Mouse (Mus musculus): ENCODE measurements at regions not wholly inside any gene's neighbourhood (a gene's known extent, or its start where the extent isn't known, plus 50 kb on each side); places are given as distances from the start of the nearest gene placed in this dataset.

DNA sequence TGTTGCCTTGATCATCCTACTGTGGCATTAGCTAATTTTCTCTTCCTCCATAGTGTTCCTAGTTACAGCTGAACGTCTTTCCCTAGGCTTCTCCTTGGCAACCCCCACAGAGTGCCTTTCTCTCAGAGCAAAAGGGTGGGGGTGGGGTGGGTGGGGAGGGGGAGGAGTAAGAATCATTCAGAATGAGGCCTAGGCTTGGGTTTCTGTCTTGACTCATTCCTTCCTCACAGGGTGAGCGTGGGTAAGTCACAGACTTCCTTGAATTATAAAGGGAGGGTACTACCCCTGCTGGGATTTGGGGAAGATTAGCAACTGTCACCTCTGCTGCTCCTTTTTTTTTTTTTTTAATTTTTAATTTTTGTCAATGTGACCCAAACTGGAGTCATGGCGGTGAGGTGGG lies 114.5 kb downstream of the Dhx35 start:
- DNase-seq = no peak

DNA sequence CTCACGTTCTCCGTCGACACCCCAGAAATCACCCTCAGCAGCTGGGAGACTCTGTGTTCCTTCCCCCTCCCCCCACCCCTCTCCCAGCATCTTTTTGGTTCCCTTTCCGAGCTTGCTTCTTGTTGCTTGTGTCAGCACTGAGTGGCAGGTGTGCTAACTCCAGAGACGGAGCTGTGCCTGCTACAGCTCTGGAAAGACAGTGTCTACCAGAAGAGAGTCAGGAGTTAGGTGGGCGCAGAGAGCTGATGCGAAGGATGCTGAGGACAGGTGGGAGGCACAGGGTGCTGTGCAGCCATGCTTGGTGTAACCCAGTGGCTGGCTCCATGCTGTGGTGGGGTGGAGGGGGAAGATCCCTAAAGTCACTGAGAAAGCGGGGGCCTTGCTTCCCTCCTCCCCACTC lies 115.7 kb downstream of the Dhx35 start:
- no peak for DNase-seq

DNA sequence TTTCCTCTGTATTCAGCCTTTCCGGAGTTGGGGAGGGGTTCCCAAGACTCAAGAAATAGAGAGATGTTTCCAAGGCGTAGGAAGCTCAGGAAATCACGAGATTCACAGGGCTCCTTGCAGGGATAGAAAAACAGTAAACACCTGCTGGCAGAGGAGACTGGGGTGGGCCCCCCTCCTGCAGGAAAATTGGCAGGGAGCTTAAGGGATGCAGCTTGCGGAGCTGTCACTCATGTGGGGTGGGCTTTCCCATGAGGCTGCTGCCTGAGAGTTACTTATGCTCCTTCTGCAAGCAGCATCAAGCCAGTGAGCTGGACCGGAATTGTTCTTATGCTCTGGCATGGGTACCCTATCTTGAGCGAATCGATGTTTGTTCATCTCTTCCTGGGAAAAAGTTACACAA lies 116.6 kb downstream of the Dhx35 start:
- no peak for DNase-seq

DNA sequence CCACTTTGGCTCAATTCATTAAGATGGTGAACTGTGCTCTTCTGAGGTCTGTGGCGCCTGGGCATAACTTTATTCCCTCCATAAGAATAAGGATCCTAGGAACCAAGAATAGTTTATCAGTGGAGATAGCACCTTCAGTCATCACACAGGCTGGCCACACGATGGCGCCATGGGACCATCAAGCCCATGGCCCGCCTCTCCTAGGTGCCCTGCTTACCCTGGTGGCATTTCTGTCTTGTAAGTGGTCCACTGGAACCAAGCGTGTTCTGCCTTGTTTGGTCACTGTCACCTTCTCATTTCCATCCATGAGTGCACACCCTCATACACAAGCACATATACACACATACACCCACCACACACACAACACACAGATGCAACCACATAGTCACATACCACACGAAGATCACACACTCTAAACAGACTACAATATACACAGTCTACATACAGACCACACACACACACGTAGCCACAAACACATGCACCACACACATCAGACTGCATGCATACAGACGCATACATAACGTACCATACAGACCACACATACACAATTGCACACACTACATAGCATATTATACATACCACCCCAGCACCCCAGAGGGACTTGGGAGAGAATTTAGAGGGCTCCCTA lies 118.1 kb downstream of the Dhx35 start:
- DNase-seq = peak in 1 of 2 experiments; percentile 1

DNA sequence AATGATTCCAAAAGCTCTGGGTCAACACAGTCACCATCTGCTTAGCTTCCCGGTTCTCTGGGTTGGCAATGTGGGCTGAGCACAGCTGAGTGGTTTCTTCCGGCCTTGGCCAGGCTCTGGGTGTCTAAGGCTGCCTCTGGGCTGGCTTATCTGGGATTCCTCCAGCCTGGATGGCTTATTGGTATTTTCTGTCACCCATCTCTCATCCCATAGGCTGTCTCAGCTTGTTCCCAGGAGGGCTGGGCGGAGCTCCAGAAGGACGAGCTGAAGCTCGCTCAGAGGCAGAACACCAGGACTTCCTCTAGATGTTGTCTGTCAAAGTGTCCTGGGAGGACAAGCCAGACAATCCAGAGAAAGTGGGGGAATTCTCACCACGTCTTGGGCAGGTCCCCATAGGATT lies 122.8 kb downstream of the Dhx35 start:
- no peak for DNase-seq

DNA sequence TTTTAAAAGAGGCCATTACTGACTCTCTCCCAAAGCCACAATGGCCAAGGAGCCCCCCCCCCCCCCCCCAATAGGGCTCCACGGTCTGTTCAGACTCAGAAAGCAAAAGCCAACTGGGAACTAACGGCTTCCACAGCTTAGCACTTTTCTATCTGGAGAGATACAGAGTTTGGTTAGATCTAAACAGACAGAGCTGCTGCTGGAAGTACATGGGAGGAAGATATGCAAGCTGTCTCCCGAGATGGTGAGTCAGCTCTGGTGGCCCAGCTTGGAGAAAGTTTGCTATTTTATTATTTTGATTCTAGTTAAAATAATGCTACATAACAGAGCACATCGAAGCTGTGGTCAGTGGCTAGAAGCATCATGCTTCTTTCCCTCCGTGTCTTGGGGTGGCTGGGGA lies 123.7 kb downstream of the Dhx35 start:
- DNase-seq = no peak

DNA sequence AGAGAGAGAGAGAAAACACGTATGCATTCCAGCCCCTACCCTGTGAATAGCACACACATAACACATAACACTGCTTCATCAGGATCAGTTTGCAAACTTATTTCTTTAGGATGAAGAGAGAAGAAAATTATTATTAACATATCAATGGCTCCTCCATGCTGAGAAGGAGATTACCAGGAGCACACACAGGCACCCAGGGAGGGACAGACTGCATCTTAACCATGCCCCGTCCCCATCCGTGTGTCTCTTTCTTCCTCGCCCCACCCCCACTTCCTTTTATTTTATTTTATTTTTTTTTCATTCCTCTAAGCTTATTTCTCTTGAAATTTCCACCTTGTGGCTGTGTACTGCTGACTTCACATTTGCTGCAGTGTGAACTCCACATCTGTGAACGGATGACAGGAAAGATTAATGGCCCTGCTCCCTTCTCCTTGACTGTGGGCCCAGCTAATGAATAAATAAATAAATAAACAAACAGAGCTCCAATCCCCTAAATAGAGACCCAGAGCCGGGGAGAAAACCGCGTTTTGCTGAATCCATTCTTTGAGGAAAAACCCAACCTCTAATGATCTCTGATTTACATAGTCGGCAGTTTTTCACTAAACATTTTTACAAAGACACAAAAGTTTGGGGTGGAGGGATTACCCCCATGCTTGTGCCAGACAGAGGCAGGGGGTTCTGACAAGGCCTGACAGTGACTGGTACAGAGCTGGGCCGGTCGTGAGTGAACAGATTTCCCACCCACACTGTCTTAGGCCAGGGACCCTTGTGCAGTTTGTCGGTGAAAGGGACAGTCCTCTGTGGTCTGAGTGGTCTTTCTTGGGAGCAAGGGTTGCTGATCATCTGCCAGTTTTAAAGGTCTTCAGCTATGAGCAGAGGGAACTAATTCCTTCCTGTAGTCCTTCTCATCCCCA lies 127.0 kb downstream of the Dhx35 start:
- no peak for DNase-seq

DNA sequence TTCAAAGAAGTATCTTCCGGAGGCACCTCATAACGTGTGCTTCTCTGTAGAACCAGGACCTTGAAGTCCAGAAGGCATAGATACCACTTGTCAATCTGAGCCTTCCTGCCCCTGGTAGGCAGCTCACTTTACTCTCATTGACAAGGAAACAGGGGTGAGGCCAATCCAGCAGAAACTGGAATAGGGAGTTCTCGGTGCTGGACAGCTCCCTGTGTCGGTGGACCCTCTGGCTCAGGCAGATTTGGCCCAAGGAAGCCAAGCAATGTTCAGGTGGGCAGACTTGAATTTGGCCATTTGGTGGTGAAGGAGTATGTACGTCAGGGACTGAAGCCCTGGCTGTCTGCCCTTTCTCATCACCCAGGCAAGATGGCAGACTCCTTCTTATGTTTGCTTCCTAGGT lies 128.2 kb downstream of the Dhx35 start:
- DNase-seq = no peak

DNA sequence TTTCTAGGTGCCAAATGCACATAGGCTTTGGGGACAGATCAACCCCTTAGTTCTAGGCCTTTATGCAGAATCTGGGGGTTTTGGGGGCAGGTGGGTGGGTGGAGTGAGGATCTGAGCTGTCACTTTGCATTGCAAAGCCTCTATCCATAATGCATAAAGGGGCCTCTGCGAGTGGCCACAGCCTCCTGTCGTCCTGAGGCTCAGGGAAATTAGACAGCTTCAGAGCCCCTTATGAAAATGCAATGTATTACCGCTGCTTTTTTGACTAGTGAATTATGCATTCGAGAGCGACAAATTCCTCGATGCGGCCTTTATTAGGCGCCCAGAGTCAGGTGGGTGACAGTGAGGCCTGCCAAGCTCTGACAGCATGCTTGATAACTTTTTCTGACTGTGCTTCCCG lies 134.9 kb downstream of the Dhx35 start:
- DNase-seq = no peak

DNA sequence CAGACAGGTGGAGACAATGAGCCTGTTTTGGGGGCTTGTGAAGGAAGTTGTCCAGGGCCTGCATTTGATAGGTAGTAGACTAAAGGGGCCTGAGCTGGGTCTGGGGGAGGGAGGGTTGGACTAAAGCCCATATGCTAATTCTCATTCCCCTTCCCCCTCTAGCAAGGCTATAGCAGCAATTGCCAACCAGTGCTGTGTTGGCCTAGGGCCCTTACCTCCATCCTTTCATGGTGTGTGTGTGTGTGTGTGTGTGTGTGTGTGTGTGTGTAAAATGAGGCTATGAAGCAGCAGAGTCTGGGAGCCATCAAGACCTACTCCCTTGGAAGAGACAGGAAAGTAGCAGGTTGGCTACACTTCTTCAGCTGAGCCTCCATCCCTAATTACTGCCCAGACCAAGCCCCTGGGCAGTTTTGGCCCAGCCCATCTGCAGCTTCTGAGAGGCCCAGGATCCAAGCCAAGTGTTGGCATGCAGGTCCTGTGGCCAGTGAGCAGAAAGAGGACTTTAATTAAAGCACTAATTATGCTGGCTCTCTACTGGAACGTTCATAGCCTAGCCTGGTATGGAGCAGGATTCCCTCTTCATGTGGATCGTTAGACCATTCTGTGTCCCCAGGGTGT lies 143.4 kb downstream of the Dhx35 start:
- DNase-seq = no peak

DNA sequence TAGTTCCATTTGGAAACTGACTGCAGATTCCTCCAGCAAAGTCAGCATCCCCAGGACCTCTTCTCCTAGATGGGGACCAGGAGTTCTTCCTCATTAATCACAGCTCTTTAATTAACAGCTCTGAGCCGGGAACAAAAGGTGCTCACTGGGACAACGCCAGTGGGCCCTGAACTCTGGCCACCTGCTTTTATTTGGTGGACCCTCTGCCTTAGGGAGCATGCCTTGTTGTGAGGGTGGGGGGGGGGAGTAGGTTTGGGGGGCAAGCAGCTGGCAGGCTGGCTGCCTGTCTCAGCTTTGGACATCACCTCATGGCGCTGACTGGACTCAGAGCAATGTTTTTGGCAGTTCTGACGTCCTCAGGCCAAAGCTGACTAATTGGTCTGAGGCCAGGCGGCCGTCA lies 154.8 kb downstream of the Dhx35 start:
- no peak for DNase-seq

DNA sequence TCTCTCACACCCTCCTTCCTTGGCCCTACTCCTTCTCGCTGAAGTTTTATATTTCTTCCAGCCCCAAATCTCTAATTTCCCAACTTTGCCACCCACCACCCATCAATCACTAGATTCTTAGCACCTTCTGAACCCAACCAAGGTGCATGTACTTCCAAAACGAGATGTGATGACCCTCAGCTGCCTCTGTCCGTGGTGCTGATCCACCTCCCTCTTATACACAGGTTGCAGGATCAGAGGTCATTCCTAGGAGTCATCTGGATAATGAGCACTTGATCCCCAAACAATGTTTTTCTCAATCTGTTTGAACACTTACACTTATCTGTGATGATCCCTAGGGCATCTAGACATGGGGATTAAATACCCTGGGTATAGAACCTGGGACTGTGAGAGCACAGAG lies 156.5 kb downstream of the Dhx35 start:
- DNase-seq = no peak

DNA sequence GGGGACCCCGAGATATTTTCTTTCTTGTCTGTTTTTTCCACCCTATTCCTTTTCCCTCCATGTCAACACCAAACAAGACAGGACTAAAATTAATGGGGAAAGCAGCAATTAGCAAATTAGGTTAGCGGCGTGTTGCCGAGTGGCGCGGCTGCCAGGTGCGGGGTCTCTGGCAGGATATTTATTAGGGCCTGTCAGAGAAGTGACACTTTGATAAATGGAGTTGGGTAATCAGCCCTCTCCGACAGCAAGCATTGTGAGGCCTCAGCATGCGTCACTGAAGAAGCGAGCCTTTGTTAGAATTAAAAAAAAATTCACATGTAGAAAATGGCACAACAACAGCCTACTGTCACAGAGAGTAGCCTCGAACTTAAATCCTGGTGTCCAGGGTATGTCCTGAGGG lies 162.3 kb downstream of the Dhx35 start:
- no peak for DNase-seq

DNA sequence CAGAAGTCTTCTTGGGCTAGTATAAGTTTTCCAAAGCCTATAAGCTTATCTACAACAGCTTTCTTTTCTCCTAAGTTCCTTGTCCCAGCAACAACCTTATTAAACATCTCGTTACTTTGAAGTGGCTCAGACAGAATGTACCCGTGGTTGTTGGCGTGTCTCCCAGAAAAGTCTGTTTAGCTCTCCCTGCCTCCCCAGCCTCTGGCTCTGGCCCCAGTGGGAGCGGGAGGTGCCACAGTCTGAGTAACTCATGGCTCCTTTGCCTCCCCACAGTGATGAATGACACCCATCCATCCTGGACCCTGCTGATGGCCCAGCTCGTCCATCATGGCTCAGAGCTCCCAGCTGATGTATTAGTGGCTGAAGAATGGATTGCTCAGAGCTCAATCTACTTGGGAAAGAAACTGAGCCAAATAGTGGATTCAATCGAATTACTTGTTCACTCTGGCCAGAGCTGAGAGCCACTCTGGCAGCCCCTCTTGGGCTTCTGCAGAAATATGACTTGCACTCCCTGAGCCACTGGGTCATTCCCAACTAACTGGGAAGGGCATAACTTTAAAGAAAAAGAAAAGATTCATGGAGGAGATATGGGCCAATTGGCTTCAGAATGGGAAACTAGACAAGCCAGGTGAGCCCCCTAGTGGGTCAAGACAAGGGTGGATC lies 170.5 kb downstream of the Dhx35 start:
- peak; percentile 50 to 69 for DNase-seq

DNA sequence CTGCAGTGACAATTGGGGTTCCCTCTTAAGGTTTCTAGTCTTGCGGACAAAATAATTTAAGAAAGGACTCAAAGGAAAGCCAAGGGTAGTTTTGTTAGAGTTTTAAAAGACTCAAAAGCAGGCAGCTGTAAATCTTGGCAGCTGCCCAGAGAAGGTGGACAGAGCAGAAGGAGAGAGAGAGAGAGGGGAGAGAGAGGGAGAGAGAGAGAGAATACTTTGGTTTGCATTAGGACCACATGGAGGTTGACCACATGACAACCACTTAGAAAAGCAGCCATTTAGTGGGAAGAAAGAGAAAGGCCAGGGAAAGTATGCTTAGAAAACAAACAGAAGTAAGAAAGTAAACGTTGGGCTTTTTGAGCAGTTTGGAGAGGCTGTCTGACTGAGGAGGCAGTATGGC lies 177.6 kb downstream of the Dhx35 start:
- no peak for DNase-seq

DNA sequence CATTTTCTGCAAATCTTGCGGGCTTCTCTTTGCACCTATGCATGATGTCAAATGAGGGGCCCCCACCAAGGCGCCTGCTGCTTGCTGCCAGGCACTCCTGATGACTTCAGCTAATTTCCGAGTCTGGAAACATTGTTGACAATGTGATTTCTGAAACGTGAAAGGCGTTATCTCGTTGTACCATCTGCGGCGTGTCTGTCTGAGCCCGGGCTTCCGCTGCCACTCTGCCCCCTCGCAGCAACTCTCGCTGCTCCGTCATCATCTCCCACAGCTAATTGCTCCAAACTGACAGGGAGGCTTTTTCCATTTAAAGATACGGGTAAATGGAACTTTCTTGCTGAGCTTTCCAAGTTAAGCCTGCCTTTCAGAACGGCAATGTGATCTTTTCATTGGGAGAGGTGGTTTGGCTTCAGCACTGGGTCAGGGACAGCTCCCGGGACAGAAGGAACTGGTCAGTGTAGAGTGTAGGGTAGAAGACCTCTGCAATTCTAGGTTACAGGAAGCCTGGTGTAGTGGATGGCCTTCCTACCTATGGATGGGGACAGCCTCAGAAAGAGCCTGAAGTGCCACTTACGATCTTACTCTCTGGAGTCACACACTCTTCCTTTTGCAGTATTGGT lies 191.0 kb downstream of the Dhx35 start:
- DNase-seq = no peak

DNA sequence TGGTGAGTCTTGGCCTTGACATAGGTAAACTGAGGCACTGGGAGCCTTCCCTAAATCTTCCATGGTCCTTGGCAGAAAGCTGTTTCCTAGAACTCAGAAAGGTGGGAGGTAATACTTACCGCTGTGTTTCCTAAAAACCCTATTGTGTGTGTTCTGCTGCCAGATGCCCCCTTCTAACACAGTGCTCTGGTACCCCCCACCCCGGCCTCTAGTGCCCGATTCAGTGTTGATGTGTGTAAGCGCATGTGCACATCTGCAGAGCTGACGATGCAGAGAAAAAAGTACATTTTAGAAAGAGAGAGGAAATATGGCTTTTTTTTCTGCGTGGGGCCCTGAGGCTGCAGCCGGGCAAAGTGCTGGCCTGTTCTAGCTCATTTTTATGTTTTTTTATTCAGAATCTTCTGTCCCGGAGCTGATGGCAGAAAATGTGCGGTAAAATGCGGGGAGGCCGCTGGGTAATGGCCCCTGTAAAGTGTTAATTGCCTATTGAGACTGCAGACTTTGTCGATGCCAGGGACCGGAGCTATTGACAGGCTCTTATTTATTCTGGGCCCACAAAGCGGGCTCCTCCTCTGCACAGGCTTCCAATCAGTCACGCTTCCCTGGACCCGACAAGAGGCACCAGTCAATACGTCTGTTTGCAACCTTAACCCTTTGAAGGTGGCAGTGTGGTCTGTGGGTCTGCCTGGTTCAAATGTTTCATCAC lies 208.0 kb downstream of the Dhx35 start:
- no peak for DNase-seq

DNA sequence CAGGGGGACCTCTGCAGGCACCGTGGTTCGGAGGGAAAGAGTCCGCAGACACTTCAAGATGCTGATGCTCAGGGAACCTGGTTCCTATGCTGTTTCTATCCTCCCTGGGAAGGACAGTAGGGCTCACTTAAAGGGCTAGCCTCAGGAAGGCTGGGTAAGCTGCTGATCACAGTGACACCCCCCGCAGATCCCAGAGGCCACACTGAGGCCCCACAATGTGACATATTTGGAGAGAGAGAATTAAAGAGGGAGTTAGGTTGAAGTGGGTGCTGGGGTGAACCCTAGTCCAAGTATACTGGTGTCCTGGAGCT lies 208.5 kb downstream of the Dhx35 start:
- no peak for DNase-seq

DNA sequence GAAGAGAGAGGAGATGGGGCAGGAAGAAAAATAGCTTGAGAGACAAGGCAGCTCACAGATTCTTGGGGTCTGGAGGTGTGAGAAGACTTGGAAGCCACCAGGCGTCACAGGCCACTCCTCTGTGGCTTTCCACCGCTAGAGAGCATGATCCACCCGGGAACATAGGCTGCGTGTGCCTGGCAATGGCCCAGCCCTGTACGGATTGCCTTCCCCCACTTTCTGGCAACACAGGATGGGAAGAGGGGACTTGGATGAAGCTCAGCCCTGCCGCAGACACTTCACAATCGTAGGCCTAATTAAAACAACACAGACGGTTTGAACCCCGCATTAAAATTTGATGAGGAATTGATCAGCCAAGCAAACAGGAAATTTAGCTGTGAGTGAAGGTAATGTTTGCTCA lies 209.8 kb downstream of the Dhx35 start:
- DNase-seq = no peak

DNA sequence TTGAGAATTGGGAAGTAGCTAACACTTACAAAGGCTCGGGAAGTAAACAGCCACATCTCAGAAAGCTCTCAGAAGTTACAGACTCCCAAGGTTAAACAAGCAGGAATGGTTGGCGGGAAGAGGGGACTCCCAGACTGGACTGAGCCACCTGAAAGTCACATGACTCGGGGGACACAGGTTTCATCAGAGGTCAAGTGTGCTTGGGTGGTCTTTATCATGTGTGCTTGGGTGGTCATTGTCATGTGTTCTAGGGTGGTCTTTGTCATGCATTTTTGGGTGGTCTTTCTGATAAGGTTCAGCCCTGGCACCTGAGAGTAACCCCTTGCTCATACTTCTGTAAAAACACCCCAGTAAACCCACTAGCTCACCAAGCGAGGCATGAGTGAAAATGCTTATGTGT lies 218.1 kb downstream of the Dhx35 start:
- no peak for DNase-seq

DNA sequence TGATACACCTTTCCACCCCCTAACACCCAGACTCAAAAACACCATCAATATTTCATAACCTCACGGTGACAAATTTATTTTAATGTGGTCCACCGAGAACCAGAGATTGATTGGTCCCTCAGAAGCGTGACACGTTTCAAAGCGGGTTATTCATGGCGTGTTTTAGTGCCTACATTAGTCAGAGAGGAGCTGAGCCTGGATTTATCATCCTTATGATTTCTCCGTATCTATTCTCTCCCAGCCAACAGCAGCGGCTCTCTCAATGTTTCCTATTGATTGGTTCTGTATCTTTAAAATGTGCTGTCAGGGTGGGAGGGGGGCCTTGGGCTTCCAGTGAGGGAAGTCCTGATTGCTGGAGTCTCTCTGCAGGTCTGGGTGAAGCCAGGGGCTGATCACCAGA lies 219.9 kb downstream of the Dhx35 start:
- DNase-seq = no peak

DNA sequence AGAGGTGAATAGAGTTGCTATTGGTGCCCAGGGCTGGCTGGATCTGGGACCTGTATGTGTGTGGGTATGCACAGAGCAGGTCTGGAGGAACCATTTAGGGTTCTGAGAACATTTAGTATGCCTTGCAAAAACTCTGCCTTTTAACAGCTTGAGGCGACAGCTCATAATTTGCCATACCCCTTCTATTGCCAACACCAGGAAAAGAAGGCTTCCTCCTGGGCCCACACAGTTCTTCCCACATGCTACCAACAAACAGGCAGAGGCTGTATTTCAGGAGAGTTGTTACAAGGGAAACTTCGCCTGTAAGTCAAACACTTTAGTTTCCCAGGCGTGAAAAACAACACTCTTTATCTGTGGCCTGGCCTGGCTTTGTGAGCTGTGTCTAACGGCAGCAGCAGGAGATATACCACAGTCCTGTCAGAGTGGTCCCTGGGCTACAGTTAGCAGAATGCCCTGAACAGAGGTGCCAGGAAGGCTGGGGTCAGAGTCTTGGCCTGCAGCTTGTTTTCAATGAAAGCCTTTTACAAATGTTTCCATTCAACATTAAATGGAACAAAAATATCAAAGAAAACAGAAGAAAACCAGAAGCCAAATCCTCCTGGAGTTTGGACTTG lies 225.4 kb downstream of the Dhx35 start:
- no peak for DNase-seq
